Mouse (Mus musculus) liver, adult 2 months (tissue): ENCODE results near the gene Ogn.

ENCODE experiments used
- CTCF ChIP-seq: fragments of 200-500 bp; IDR thresholded peaks from 2 replicates; pipeline ENCODE4 v1.5.1; 2011; ENCODE audit warnings: low read depth, low read length, control low read depth
- POLR2A ChIP-seq: fragments of 200-500 bp; IDR thresholded peaks from 2 replicates; pipeline ENCODE4 v1.6.1; 2011; ENCODE audit warnings: low read length, control low read depth; ENCODE audit not compliant: insufficient read depth; ENCODE audit errors: extremely low read depth

GRCm38 (mm10) chr13:49623216-49623615 lies 15.4 kb downstream of the Ogn start:
- TF ChIP-seq CTCF (no peak), POLR2A (no peak)
